Mouse (Mus musculus) B cell, adult 2 months (primary cell): ENCODE data around the gene Myo6.

Experiments used
- DNase-seq, 2 experiments: peaks; one replicate each; pipeline ENCODE4 v3.0.0; 2022

The Myo6 gene

GRCm38 (mm10) chr9:80184138-80184537 is 19.3 kb downstream of the Myo6 start:
- no peak for DNase-seq

- no peak for DNase-seq
Observed at GRCm38 (mm10) chr9:80185737-80186136, 20.9 kb downstream of the Myo6 start.

GRCm38 (mm10) chr9:80186693-80187092 is 21.9 kb downstream of the Myo6 start:
- DNase-seq, result no peak

GRCm38 (mm10) chr9:80188324-80188893 is 23.6 kb downstream of the Myo6 start:
- no peak for DNase-seq

GRCm38 (mm10) chr9:80191240-80191639 is 26.4 kb downstream of the Myo6 start:
- DNase-seq, result no peak

GRCm38 (mm10) chr9:80192324-80192723 is 27.5 kb downstream of the Myo6 start:
- DNase-seq, result no peak

GRCm38 (mm10) chr9:80194446-80194845 is 29.6 kb downstream of the Myo6 start:
- DNase-seq, result no peak

GRCm38 (mm10) chr9:80196161-80196560 is 31.3 kb downstream of the Myo6 start:
- no peak for DNase-seq

- DNase-seq, result no peak
Observed at GRCm38 (mm10) chr9:80197233-80197632, 32.4 kb downstream of the Myo6 start.

- DNase-seq, result no peak
Observed at GRCm38 (mm10) chr9:80200855-80201254, 36.0 kb downstream of the Myo6 start.

GRCm38 (mm10) chr9:80202374-80203060 is 37.7 kb downstream of the Myo6 start:
- no peak for DNase-seq

- DNase-seq, result no peak
Observed at GRCm38 (mm10) chr9:80208681-80209080, 43.9 kb downstream of the Myo6 start.

- no peak for DNase-seq
Observed at GRCm38 (mm10) chr9:80209459-80209858, 44.6 kb downstream of the Myo6 start.

GRCm38 (mm10) chr9:80210096-80210495 is 45.3 kb downstream of the Myo6 start:
- DNase-seq, result no peak

- no peak for DNase-seq
Observed at GRCm38 (mm10) chr9:80213428-80213827, 48.6 kb downstream of the Myo6 start.

- DNase-seq, result no peak
Observed at GRCm38 (mm10) chr9:80215502-80215901, 50.7 kb downstream of the Myo6 start.

GRCm38 (mm10) chr9:80216786-80217501 is 52.1 kb downstream of the Myo6 start:
- DNase-seq, result no peak

GRCm38 (mm10) chr9:80218718-80219117 is 53.9 kb downstream of the Myo6 start:
- DNase-seq, result no peak

GRCm38 (mm10) chr9:80223989-80224635 is 59.3 kb downstream of the Myo6 start:
- DNase-seq, result no peak

- DNase-seq, result no peak
Observed at GRCm38 (mm10) chr9:80226579-80227325, 61.9 kb downstream of the Myo6 start.

GRCm38 (mm10) chr9:80233831-80234455 is 69.1 kb downstream of the Myo6 start:
- DNase-seq, result no peak

- no peak for DNase-seq
Observed at GRCm38 (mm10) chr9:80237184-80237799, 72.5 kb downstream of the Myo6 start.
